In genomic region chr7:17026710-17027587, GRCm38 (mm10) we compare ENCODE assay signal across 8 mouse cellular contexts. TPM values are rescaled to one million over a fixed set of nuclear protein-coding genes. Genes with fewer than 3 reads are reported as not detected.
DNase-seq lines count a peak whose midpoint lies in the region; ATAC-seq and TF ChIP-seq lines count a peak whose summit lies in the region.

No protein-coding gene starts in this region.

- peak overlapping the region; percentile 64 for H3K9ac ChIP-seq in kidney, postnatal 0 days (ENCODE audit: low read depth, low read length)

- H3K9me3 ChIP-seq in forebrain, embryonic 10.5 days: no peaks in the 10 kb centered on the region
- H3K9me3 ChIP-seq in kidney, postnatal 0 days (replicated peaks; ENCODE audit: low read length): no peaks in the 10 kb centered on the region
- H3K9me3 ChIP-seq in megakaryocyte, embryonic 14.5 days: no peaks in the 10 kb centered on the region

- WGBS in thymus, adult 2 months: 1% methylated on average over 24 of the region's 24 CpGs
- WGBS in forebrain, embryonic 10.5 days: 11% methylated on average over 24 of the region's 24 CpGs
- 4% methylated on average over 24 of the region's 24 CpGs for WGBS in kidney, postnatal 0 days

- H3K36me3 ChIP-seq in thymus, adult 2 months (ENCODE audit: control insufficient read depth, insufficient read depth, low read length): peaks cover 4% of the 10 kb centered on the region; the same call in 1 of the 2 replicates
- H3K36me3 ChIP-seq in forebrain, embryonic 10.5 days (replicated peaks): peaks cover 43% of the 10 kb centered on the region
- 0 out of 2 replicates have a peak, but pooled peaks cover 13% of the 10 kb centered on the region for H3K36me3 ChIP-seq in kidney, postnatal 0 days (ENCODE audit: insufficient read depth, low read length)
- H3K36me3 ChIP-seq in megakaryocyte, embryonic 14.5 days (replicated peaks; ENCODE audit: low read length): peaks cover 37% of the 10 kb centered on the region

- peak overlapping the region; percentile 52 for H3K4me2 ChIP-seq in kidney, postnatal 0 days (ENCODE audit: low read length)

- peaks cover 43% of the 10 kb centered on the region for H3K4me1 ChIP-seq in thymus, adult 2 months (replicated peaks; ENCODE audit: control insufficient read depth, insufficient read depth, low read length)
- H3K4me1 ChIP-seq in forebrain, embryonic 10.5 days: peaks cover 41% of the 10 kb centered on the region
- H3K4me1 ChIP-seq in kidney, postnatal 0 days (replicated peaks; ENCODE audit: insufficient read depth, low read length): peaks cover 31% of the 10 kb centered on the region
- peaks cover 61% of the 10 kb centered on the region for H3K4me1 ChIP-seq in megakaryocyte, embryonic 14.5 days

- H3K27me3 ChIP-seq in thymus, adult 2 months (ENCODE audit: control insufficient read depth, insufficient read depth, low read length): no peaks in the 10 kb centered on the region
- H3K27me3 ChIP-seq in forebrain, embryonic 10.5 days (ENCODE audit: poor library complexity, severe bottlenecking): no peaks in the 10 kb centered on the region
- H3K27me3 ChIP-seq in kidney, postnatal 0 days (ENCODE audit: insufficient read depth, low read length): no peaks in the 10 kb centered on the region
- H3K27me3 ChIP-seq in megakaryocyte, embryonic 14.5 days (replicated peaks): no peaks in the 10 kb centered on the region

- DNase-seq in cerebellum, adult 11 months: peak; percentile 68
- no peak for DNase-seq in cerebellum, adult 9-11 months
- peak; percentile 60 for DNase-seq in thymus, adult 2 months
- no peak for DNase-seq in thymus, postnatal 4 days
- DNase-seq in forebrain, embryonic 10.5 days (ENCODE audit: extremely low spot score, low spot score): peak; percentile 73
- peak; percentile 79 for DNase-seq in kidney, postnatal 0 days (ENCODE audit: low spot score)
- peak; percentile 61 for DNase-seq in telencephalon, adult 2 months (ENCODE audit: low read depth, low spot score)

- H3K27ac ChIP-seq in thymus, adult 2 months (ENCODE audit: control insufficient read depth, insufficient read depth, low read length): peak overlapping the region; percentile 60; the same call in 1 of the 2 replicates
- peak overlapping the region; percentile 94 for H3K27ac ChIP-seq in forebrain, embryonic 10.5 days
- H3K27ac ChIP-seq in kidney, postnatal 0 days: peak overlapping the region; percentile 81

- TF ChIP-seq POLR2A in thymus, adult 2 months (IDR thresholded peaks at IDR 0.05; ENCODE audit: control insufficient read depth, extremely low read depth, insufficient read depth, low read length, poor library complexity): no peak

- H3K4me3 ChIP-seq in thymus, adult 2 months (ENCODE audit: control insufficient read depth, insufficient read depth, low read length): peak overlapping the region; percentile 97
- peak overlapping the region; percentile 93 for H3K4me3 ChIP-seq in forebrain, embryonic 10.5 days
- H3K4me3 ChIP-seq in kidney, postnatal 0 days (replicated peaks; ENCODE audit: low read depth, low read length): peak overlapping the region; percentile 79
- peak overlapping the region; percentile 98 for H3K4me3 ChIP-seq in megakaryocyte, embryonic 14.5 days (replicated peaks)

- ATAC-seq in kidney, postnatal 0 days (replicated peaks; ENCODE audit: low FRiP score, low read depth): peak; percentile 57; the same call in 1 of the 2 replicates

- peak; percentile 65; the same call in 1 of the 2 replicates for TF ChIP-seq CTCF in thymus, adult 2 months (IDR thresholded peaks at IDR 0.05; ENCODE audit: borderline replicate concordance, control insufficient read depth, extremely low read depth, insufficient read depth, low read length, poor library complexity)
- peak; percentile 68 for TF ChIP-seq CTCF in kidney, postnatal 0 days (IDR thresholded peaks at IDR 0.05; ENCODE audit: low read depth)

RNA-seq across cellular contexts. Expression of gene Ppp5c, which starts 0.8 kb away (rescaled TPM):
- polyA plus RNA-seq in thymus, adult 2 months (2012; rRNA removed): 359 and 363 TPM in 2 replicates
- polyA plus RNA-seq in forebrain, embryonic 10.5 days (2016; fragmentation: Nextera tagmentation; extraction: Ambion mirVana): 149 and 150 TPM in 2 replicates
- 82.0 and 95.4 TPM in 2 replicates for polyA plus RNA-seq in kidney, postnatal 0 days (2015; fragmentation: Nextera tagmentation; extraction: Ambion mirVana)
- polyA plus RNA-seq in megakaryocyte, embryonic 14.5 days (2012; ENCODE audit: insufficient read depth, low replicate concordance): 55.6 and 70.0 TPM in 2 replicates

RNA-seq across cellular contexts. Expression of gene Ccdc8, which starts 34.4 kb away (rescaled TPM):
- 1.5 and 2.0 TPM in 2 replicates for polyA plus RNA-seq in thymus, adult 2 months (2012; rRNA removed)
- 7.8 and 8.9 TPM in 2 replicates for polyA plus RNA-seq in forebrain, embryonic 10.5 days (2016; fragmentation: Nextera tagmentation; extraction: Ambion mirVana)
- 15.7 and 16.9 TPM in 2 replicates for polyA plus RNA-seq in kidney, postnatal 0 days (2015; fragmentation: Nextera tagmentation; extraction: Ambion mirVana)
- 2.9 and 5.3 TPM in 2 replicates for polyA plus RNA-seq in megakaryocyte, embryonic 14.5 days (2012; ENCODE audit: insufficient read depth, low replicate concordance)

RNA-seq across cellular contexts. Expression of gene Hif3a, which starts 35.3 kb away (rescaled TPM):
- polyA plus RNA-seq in thymus, adult 2 months (2012; rRNA removed): 2.8 and 8.9 TPM in 2 replicates
- polyA plus RNA-seq in forebrain, embryonic 10.5 days (2016; fragmentation: Nextera tagmentation; extraction: Ambion mirVana): 4.3 and 5.3 TPM in 2 replicates
- 5.1 and 6.1 TPM in 2 replicates for polyA plus RNA-seq in kidney, postnatal 0 days (2015; fragmentation: Nextera tagmentation; extraction: Ambion mirVana)
- polyA plus RNA-seq in megakaryocyte, embryonic 14.5 days (2012; ENCODE audit: insufficient read depth, low replicate concordance): 3.3 and 5.6 TPM in 2 replicates

RNA-seq across cellular contexts. Expression of gene Gm42372, which starts 44.1 kb away (rescaled TPM):
- 2.3 TPM in 2 replicates for polyA plus RNA-seq in thymus, adult 2 months (2012; rRNA removed)
- 1.2 and 1.4 TPM in 2 replicates for polyA plus RNA-seq in forebrain, embryonic 10.5 days (2016; fragmentation: Nextera tagmentation; extraction: Ambion mirVana)
- 0.09 and 0.13 TPM in 2 replicates for polyA plus RNA-seq in kidney, postnatal 0 days (2015; fragmentation: Nextera tagmentation; extraction: Ambion mirVana)
- 0.06 and 1.4 TPM in 2 replicates for polyA plus RNA-seq in megakaryocyte, embryonic 14.5 days (2012; ENCODE audit: insufficient read depth, low replicate concordance)

RNA-seq across cellular contexts. Expression of gene Psg16, which starts 46.9 kb away (rescaled TPM):
- polyA plus RNA-seq in thymus, adult 2 months (2012; rRNA removed): not detected in 2 replicates
- polyA plus RNA-seq in forebrain, embryonic 10.5 days (2016; fragmentation: Nextera tagmentation; extraction: Ambion mirVana): 0.11 and 0.12 TPM in 2 replicates
- 0.07 TPM in 1 of 2 replicates, not detected in the other for polyA plus RNA-seq in kidney, postnatal 0 days (2015; fragmentation: Nextera tagmentation; extraction: Ambion mirVana)
- polyA plus RNA-seq in megakaryocyte, embryonic 14.5 days (2012; ENCODE audit: insufficient read depth, low replicate concordance): not detected in 2 replicates

Comparison
In these comparisons a context has a peak if more than half of its experiments do, and no peak if none do; other contexts are left out.
1. DNase-seq: peak in cerebellum, adult 11 months (single experiment), thymus, adult 2 months (single experiment), forebrain, embryonic 10.5 days (single experiment), kidney, postnatal 0 days (single experiment) and telencephalon, adult 2 months (single experiment); none in cerebellum, adult 9-11 months (single experiment) and thymus, postnatal 4 days (single experiment).
2. Peak in every context shown above with its lines, with median percentiles within 50 percentile points of each other: H3K27ac ChIP-seq and H3K4me3 ChIP-seq.